Mouse (Mus musculus) sigmoid colon, adult 10 weeks (tissue): ENCODE measurements around the gene Gngt1. TPM values are rescaled to one million over a fixed set of nuclear protein-coding genes. Genes with fewer than 3 reads are reported as not detected.

Experiments
- polyA plus RNA-seq: library from polyadenylated mRNA; stranded (reverse); fragments of 350-450 nt; fragmentation: Illumina TruSeq; extraction: RNeasy Lipid Tissue Mini Kit (QIAGEN cat#74804); gene quantifications from one replicate; pipeline ENCODE4 v1.2.3, GENCODE M21; 2014; ENCODE audit warnings: low read depth, low replicate concordance

Gngt1 gene
- not detected for polyA plus RNA-seq

GRCm38 (mm10) chr6:3993492-3993891 is at the start of gene Gngt1:
Gene Gngt1, plus strand, starts transcription at chr6:3993792.

GRCm38 (mm10) chr6:3988750-3989149 is 4.8 kb upstream of the Gngt1 start, which contains the start of gene Tfpi2:
Gene Tfpi2, minus strand, starts transcription at chr6:3988919.

GRCm38 (mm10) chr6:4003890-4004306 is 10.3 kb downstream of the Gngt1 start, which contains the start of gene Gng11:
Gene Gng11, plus strand, starts transcription at chr6:4003904.

Other genes starting within 250 kb of the Gngt1 start
- not detected for gene Calcr, start 229.1 kb upstream of the Gngt1 start, polyA plus RNA-seq
- 35.1 TPM for gene Tfpi2, start 4.9 kb upstream of the Gngt1 start, polyA plus RNA-seq
- gene Gng11, start 10.1 kb downstream of the Gngt1 start, polyA plus RNA-seq, result 97.1 TPM
- 188 TPM for gene Bet1, start 93.2 kb downstream of the Gngt1 start, polyA plus RNA-seq